Mouse (Mus musculus) monocyte, adult 5-6 weeks (primary cell): ENCODE measurements around the gene Epm2a. TPM values are rescaled to one million over a fixed set of nuclear protein-coding genes. Genes with fewer than 3 reads are reported as not detected.

ENCODE experiments used
- ATAC-seq: fragments of 153-309, 156-312 bp; replicated peaks from 2 replicates; pipeline ENCODE4 v1.8.0; 2017; ENCODE audit warnings: mild to moderate bottlenecking; ENCODE audit not compliant: low TSS enrichment, insufficient number of reproducible peaks, severe bottlenecking, poor library complexity, low FRiP score
- total RNA-seq: library from RNA; stranded (forward); fragments of 200-1000, 200-491, 200-594 nt; gene quantifications from 3 replicates; pipeline ENCODE4 v1.2.3, GENCODE M21; 2017

Epm2a gene
- total RNA-seq, 1 experiment from 2014 or later: 1.2 TPM

DNA sequence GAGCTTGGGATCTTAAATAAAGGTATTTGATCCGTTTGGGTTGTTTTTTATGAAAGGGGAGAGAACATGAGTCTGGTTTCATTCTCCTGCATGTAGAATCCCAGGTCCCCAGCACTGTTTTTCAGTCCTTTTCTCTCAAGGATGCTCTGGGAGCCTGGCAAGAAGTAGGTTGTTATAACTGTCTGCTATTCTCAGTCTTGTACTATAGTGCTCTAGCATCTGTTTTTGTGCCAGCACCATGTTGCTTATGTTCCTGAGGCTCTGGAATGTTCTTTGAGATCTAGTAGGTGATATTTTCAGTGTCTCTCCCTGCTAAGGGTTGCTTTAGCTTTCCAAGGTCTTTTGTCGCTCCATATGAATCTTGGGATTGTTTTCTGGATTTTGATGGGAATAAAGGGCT lies 38.1 kb downstream of the Epm2a start:
- no peak for ATAC-seq

DNA sequence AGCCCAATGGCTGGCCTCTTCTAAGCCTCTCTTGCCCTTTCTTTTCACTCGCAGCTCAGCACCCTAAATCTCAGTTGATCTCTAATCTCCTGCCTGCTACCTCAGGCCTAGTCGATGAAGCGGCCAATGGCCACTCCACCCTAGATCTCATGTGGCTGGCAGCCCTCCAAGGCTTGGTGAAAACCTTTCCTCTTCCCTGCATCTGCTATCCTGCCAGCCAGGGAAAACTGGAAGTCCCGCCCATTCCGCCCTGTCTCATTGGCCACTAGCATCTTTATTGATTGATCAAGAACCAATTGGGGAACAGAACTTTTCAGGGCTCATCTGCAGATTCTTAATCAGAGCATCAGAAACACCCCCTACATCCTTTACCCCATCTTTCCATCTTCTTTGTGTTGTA lies 67.7 kb downstream of the Epm2a start:
- no peak for ATAC-seq

GRCm38 (mm10) chr10:11420071-11420470 lies 76.9 kb downstream of the Epm2a start:
- ATAC-seq: no peak

- no peak for ATAC-seq
Observed at GRCm38 (mm10) chr10:11429059-11429812, 86.0 kb downstream of the Epm2a start.

DNA sequence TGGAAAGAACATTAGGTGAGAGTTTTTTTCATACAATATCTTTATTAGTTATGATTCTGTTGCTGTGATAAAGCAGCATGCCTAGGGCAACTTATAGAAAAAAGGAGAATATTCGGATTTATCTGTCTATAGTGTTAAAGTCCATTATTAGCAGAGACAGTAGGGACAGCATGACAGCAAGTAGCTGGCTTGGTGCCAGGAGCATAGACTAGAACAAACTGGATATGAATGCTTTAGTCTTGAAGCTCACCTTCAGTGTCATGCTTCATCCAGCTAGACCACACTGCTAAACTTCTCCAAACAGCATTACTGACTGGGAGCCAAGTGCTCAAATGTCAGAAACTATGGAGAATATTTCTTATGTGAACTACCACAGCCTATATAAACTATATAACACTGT lies 93.8 kb downstream of the Epm2a start:
- ATAC-seq: no peak

DNA sequence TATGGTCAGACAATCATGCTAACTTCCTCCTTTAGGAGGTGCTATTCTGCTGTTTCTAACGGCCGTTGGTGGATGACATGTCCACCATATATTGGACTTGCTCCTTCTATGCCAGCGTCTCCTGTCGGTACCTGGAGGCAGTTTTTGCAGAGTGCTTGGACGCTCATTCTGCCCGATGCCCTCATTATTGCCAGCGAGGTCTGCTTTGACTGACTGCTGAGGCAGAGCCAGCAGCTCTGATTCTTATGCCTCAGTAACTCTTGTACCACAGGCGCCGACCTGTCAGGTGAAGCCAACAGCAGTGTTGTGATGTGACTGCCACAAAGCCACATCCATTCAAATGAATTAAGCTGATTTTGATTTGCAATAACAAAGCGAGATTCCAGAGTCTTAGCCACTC lies 95.3 kb downstream of the Epm2a start:
- no peak for ATAC-seq

GRCm38 (mm10) chr10:11439342-11439741 lies 96.1 kb downstream of the Epm2a start:
- ATAC-seq: no peak

GRCm38 (mm10) chr10:11449556-11450305 lies 106.5 kb downstream of the Epm2a start:
- ATAC-seq: no peak

GRCm38 (mm10) chr10:11452537-11452936 lies 109.3 kb downstream of the Epm2a start:
- ATAC-seq: no peak

- ATAC-seq: no peak
Observed at GRCm38 (mm10) chr10:11457445-11457844, 114.2 kb downstream of the Epm2a start.

DNA sequence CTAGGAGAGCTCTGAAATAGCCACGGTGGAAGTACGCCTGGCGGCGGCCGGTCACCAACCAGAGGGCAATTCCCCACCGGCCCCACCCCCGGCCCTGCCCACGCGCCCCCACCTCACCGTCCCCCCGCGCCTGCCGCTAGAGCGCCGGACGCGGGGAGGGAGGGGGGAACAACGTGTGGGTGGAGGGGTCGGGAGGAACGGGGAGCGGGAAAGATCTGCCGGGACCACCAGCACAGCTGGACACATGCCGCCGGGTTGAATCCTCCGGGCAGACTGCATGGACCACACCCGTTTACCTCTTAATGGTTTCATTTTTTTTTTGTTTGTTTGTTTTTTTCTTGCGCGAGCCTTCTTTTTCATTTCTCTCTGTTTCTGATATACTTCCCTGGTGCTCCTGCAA lies 148.8 kb downstream of the Epm2a start:
- ATAC-seq: peak; percentile 99

Other genes with a start within 250 kb of the Epm2a start
- gene Shprh, start 194.0 kb upstream of the Epm2a start, total RNA-seq: 19.6 to 46.4 TPM (median 21.4 TPM) in 3 replicates
- gene Fbxo30, start 62.1 kb upstream of the Epm2a start, total RNA-seq: 14.6 to 18.6 TPM (median 15.5 TPM) in 3 replicates